Mouse (Mus musculus): ENCODE results near the gene Plac9b. TPM values are rescaled to one million over a fixed set of nuclear protein-coding genes. Genes with fewer than 3 reads are reported as not detected.

The Plac9b gene
- polyA plus RNA-seq, 1 experiment from 2014 or later: 4.3 TPM

Other genes with a start within 250 kb of the Plac9b start
- gene Cphx1, start 244.2 kb downstream of the Plac9b start, polyA plus RNA-seq (2015; fragmentation: Nextera tagmentation; extraction: Ambion mirVana): not detected in 2 replicates
- gene Duxbl1, start 203.9 kb downstream of the Plac9b start, polyA plus RNA-seq (2015; fragmentation: Nextera tagmentation; extraction: Ambion mirVana): 0.04 TPM in 1 of 2 replicates, not detected in the other
- 2.6 and 4.2 TPM in 2 replicates for gene Gm9780, start 139.8 kb downstream of the Plac9b start, polyA plus RNA-seq (2015; fragmentation: Nextera tagmentation; extraction: Ambion mirVana)
- gene Tmem254c, start 115.1 kb downstream of the Plac9b start, polyA plus RNA-seq (2015; fragmentation: Nextera tagmentation; extraction: Ambion mirVana): 8.7 and 9.3 TPM in 2 replicates
- not detected in 2 replicates for gene Cphx2, start 101.0 kb downstream of the Plac9b start, polyA plus RNA-seq (2015; fragmentation: Nextera tagmentation; extraction: Ambion mirVana)
- gene Cphx3, start 100.2 kb downstream of the Plac9b start, polyA plus RNA-seq (2015; fragmentation: Nextera tagmentation; extraction: Ambion mirVana): 0.15 TPM in 1 of 2 replicates, not detected in the other
- gene Duxbl2, start 64.1 kb downstream of the Plac9b start, polyA plus RNA-seq (2015; fragmentation: Nextera tagmentation; extraction: Ambion mirVana): not detected in 2 replicates
- gene Tmem254b, start 24.6 kb upstream of the Plac9b start, polyA plus RNA-seq (2015; fragmentation: Nextera tagmentation; extraction: Ambion mirVana): 22.5 and 24.5 TPM in 2 replicates
- gene Duxbl3, start 75.5 kb upstream of the Plac9b start, polyA plus RNA-seq (2015; fragmentation: Nextera tagmentation; extraction: Ambion mirVana): not detected in 2 replicates

Measured in liver, embryonic 16.5 days (tissue).